ENCODE assay signal across 14 mouse cellular contexts in genomic region chr4:7112159-7112558, GRCm38 (mm10).
DNase-seq lines count a peak whose midpoint lies in the region; ATAC-seq and TF ChIP-seq lines count a peak whose summit lies in the region.
"Had no signal": no experiment of that assay in that cellular context is flagged by ENCODE, and none has a peak within 500 bp of the region (broad histone marks: within the 10 kb centered on the region; RNA-seq: fewer than 3 reads in every experiment).

No protein-coding gene starts in this region.

- TF ChIP-seq CTCF in forebrain, postnatal 0 days (IDR thresholded peaks at IDR 0.05; ENCODE audit: low read depth), result no peak

- no peaks in the 10 kb centered on the region for H3K9me3 ChIP-seq in forebrain, postnatal 0 days (ENCODE audit: low read length)
- no peaks in the 10 kb centered on the region for H3K9me3 ChIP-seq in forebrain, embryonic 12.5 days
- no peaks in the 10 kb centered on the region for H3K9me3 ChIP-seq in midbrain, embryonic 12.5 days
- no peaks in the 10 kb centered on the region for H3K9me3 ChIP-seq in midbrain, embryonic 16.5 days (replicated peaks; ENCODE audit: control insufficient read depth, low read length, poor library complexity, severe bottlenecking)
- H3K9me3 ChIP-seq: hindbrain, embryonic 10.5 days; liver, embryonic 15.5 days; midbrain, embryonic 15.5 days had no signal

- ATAC-seq in forebrain, postnatal 0 days, result peak; percentile 32; the same call in 1 of the 2 replicates
- ATAC-seq in forebrain, embryonic 12.5 days (ENCODE audit: low FRiP score), result no peak
- peak; percentile 38; the same call in 1 of the 2 replicates for ATAC-seq in midbrain, embryonic 12.5 days (ENCODE audit: low FRiP score, low read depth)
- ATAC-seq in midbrain, embryonic 16.5 days, result no peak
- ATAC-seq: intestine, postnatal 0 days; midbrain, embryonic 15.5 days had no signal

- H3K4me2 ChIP-seq in forebrain, postnatal 0 days (ENCODE audit: low read depth), result no peak overlapping the region
- no peak overlapping the region for H3K4me2 ChIP-seq in forebrain, embryonic 12.5 days
- H3K4me2 ChIP-seq in midbrain, embryonic 12.5 days (replicated peaks), result no peak overlapping the region
- H3K4me2 ChIP-seq in midbrain, embryonic 16.5 days (ENCODE audit: low read length), result no peak overlapping the region
- H3K4me2 ChIP-seq: liver, embryonic 15.5 days; midbrain, embryonic 15.5 days had no signal

- no peaks in the 10 kb centered on the region for H3K36me3 ChIP-seq in forebrain, postnatal 0 days (ENCODE audit: insufficient read depth)
- no peaks in the 10 kb centered on the region for H3K36me3 ChIP-seq in forebrain, embryonic 12.5 days (replicated peaks)
- H3K36me3 ChIP-seq in midbrain, embryonic 12.5 days, result no peaks in the 10 kb centered on the region
- no peaks in the 10 kb centered on the region for H3K36me3 ChIP-seq in midbrain, embryonic 16.5 days (ENCODE audit: control insufficient read depth, insufficient read depth, low read length)
- H3K36me3 ChIP-seq: hindbrain, embryonic 10.5 days; liver, embryonic 15.5 days; midbrain, embryonic 15.5 days had no signal

- no peak overlapping the region for H3K9ac ChIP-seq in forebrain, postnatal 0 days
- no peak overlapping the region for H3K9ac ChIP-seq in forebrain, embryonic 12.5 days
- no peak overlapping the region for H3K9ac ChIP-seq in midbrain, embryonic 12.5 days (replicated peaks)
- no peak overlapping the region for H3K9ac ChIP-seq in midbrain, embryonic 16.5 days (ENCODE audit: low read depth, low read length)
- H3K9ac ChIP-seq: liver, embryonic 15.5 days; midbrain, embryonic 15.5 days had no signal

- WGBS in forebrain, postnatal 0 days, result 21% methylated on average over 4 of the region's 4 CpGs
- WGBS in forebrain, embryonic 12.5 days, result 35% methylated on average over 4 of the region's 4 CpGs
- WGBS in midbrain, embryonic 12.5 days, result 32% methylated on average over 4 of the region's 4 CpGs
- WGBS in midbrain, embryonic 16.5 days, result 22% methylated on average over 4 of the region's 4 CpGs

- DNase-seq in forebrain, postnatal 0 days, result peak; percentile 13
- peak; percentile 20 for DNase-seq in lung, postnatal 10 days
- no peak for DNase-seq in layer of hippocampus, adult 9-10 months (ENCODE audit: low spot score)
- no peak for DNase-seq in testis, postnatal 14 days (ENCODE audit: low spot score)
- DNase-seq: cerebellum, adult 8-10 months; kidney, postnatal 25 days; spleen, adult 18-20 months had no signal

- no peaks in the 10 kb centered on the region for H3K4me1 ChIP-seq in forebrain, postnatal 0 days (ENCODE audit: insufficient read depth)
- H3K4me1 ChIP-seq in forebrain, embryonic 12.5 days, result no peaks in the 10 kb centered on the region
- H3K4me1 ChIP-seq in midbrain, embryonic 12.5 days, result no peaks in the 10 kb centered on the region
- H3K4me1 ChIP-seq in midbrain, embryonic 16.5 days (ENCODE audit: control insufficient read depth, insufficient read depth, low read length), result no peaks in the 10 kb centered on the region
- H3K4me1 ChIP-seq: liver, embryonic 15.5 days; midbrain, embryonic 15.5 days had no signal

- no peak overlapping the region for H3K4me3 ChIP-seq in forebrain, postnatal 0 days (ENCODE audit: low read depth, low read length)
- H3K4me3 ChIP-seq in forebrain, embryonic 12.5 days (replicated peaks), result no peak overlapping the region
- no peak overlapping the region for H3K4me3 ChIP-seq in midbrain, embryonic 12.5 days
- H3K4me3 ChIP-seq in midbrain, embryonic 16.5 days (ENCODE audit: low read depth, low read length), result no peak overlapping the region
- H3K4me3 ChIP-seq: hindbrain, embryonic 10.5 days; liver, embryonic 15.5 days; midbrain, embryonic 15.5 days had no signal

- no peaks in the 10 kb centered on the region for H3K27me3 ChIP-seq in forebrain, postnatal 0 days (ENCODE audit: insufficient read depth, low read length)
- H3K27me3 ChIP-seq in forebrain, embryonic 12.5 days, result no peaks in the 10 kb centered on the region
- no peaks in the 10 kb centered on the region for H3K27me3 ChIP-seq in midbrain, embryonic 12.5 days
- H3K27me3 ChIP-seq in midbrain, embryonic 16.5 days (ENCODE audit: control insufficient read depth, insufficient read depth, low read depth, low read length), result no peaks in the 10 kb centered on the region
- H3K27me3 ChIP-seq: liver, embryonic 15.5 days; midbrain, embryonic 15.5 days had no signal

- H3K27ac ChIP-seq in forebrain, postnatal 0 days (ENCODE audit: low read depth, low read length), result no peak overlapping the region
- no peak overlapping the region for H3K27ac ChIP-seq in forebrain, embryonic 12.5 days
- H3K27ac ChIP-seq in midbrain, embryonic 12.5 days (replicated peaks), result no peak overlapping the region
- no peak overlapping the region for H3K27ac ChIP-seq in midbrain, embryonic 16.5 days (ENCODE audit: low read length)
- H3K27ac ChIP-seq: hindbrain, embryonic 10.5 days; liver, embryonic 15.5 days; midbrain, embryonic 15.5 days had no signal

Comparison
In these comparisons a context has a peak if more than half of its experiments do, and no peak if none do; other contexts are left out.
1. ATAC-seq: peak in forebrain, postnatal 0 days (single experiment) and midbrain, embryonic 12.5 days (single experiment); none in forebrain, embryonic 12.5 days (single experiment) and midbrain, embryonic 16.5 days (single experiment).
2. DNase-seq: peak in forebrain, postnatal 0 days (single experiment) and lung, postnatal 10 days (single experiment); none in layer of hippocampus, adult 9-10 months (single experiment) and testis, postnatal 14 days (single experiment).